Mouse (Mus musculus) E14TG2a.4 (cell line): ENCODE results near the gene Supt5.

Experiments
- CTCF ChIP-seq: conservative IDR thresholded peaks from 2 replicates; pipeline ENCODE4 v1.5.1; 2014; ENCODE audit warnings: low read length
- NANOG ChIP-seq: IDR thresholded peaks from 2 replicates; pipeline ENCODE4 v1.6.1; 2014; ENCODE audit warnings: borderline replicate concordance, low read length, mixed read lengths
- POU5F1 ChIP-seq: IDR thresholded peaks from 2 replicates; pipeline ENCODE4 v1.6.1; 2014; ENCODE audit warnings: low read length, borderline replicate concordance

- TF ChIP-seq CTCF (no peak), NANOG (no peak), POU5F1 (no peak)
Measured at GRCm38 (mm10) chr7:28347746-28348145, 9.2 kb upstream of the Supt5 start.
